Mouse (Mus musculus) heart, postnatal 0 days (tissue): ENCODE measurements around the gene Klhl29. TPM values are rescaled to one million over a fixed set of nuclear protein-coding genes. Genes with fewer than 3 reads are reported as not detected.

ENCODE experiments used
- ATAC-seq: fragments of 200-750 bp; cut with Nextera tagmentation; 2 replicates; pipeline ENCODE4 v1.8.0; 2017; ENCODE audit warnings: low read depth, moderate number of reproducible peaks, moderate library complexity; ENCODE audit not compliant: insufficient read depth
- DNase-seq: peaks from one replicate; pipeline ENCODE4 v3.0.0-alpha.2; 2016; ENCODE audit warnings: low spot score
- H3K27ac ChIP-seq: fragments of 300-500 bp; sonication (generic); 2 replicates; pipeline ENCODE4 v1.5.1; 2014; ENCODE audit warnings: low read depth, mild to moderate bottlenecking
- H3K27me3 ChIP-seq: fragments of 300-500 bp; sonication (generic); 2 replicates; pipeline ENCODE4 v1.6.1; 2014; ENCODE audit warnings: low read length, mixed read lengths; ENCODE audit not compliant: control insufficient read depth, insufficient read depth
- H3K36me3 ChIP-seq: fragments of 300-500 bp; sonication (generic); replicated peaks from 2 replicates; pipeline ENCODE4 v1.6.1; 2014; ENCODE audit warnings: low read length, mixed read lengths; ENCODE audit not compliant: control insufficient read depth, insufficient read depth
- H3K4me1 ChIP-seq: fragments of 300-500 bp; sonication (generic); 2 replicates; pipeline ENCODE4 v1.6.1; 2014; ENCODE audit warnings: antibody characterized with exemption; ENCODE audit not compliant: control insufficient read depth, insufficient read depth
- H3K4me2 ChIP-seq: fragments of 300-500 bp; sonication (generic); 2 replicates; pipeline ENCODE4 v1.6.1; 2014; ENCODE audit warnings: low read depth, mild to moderate bottlenecking, low read length, moderate library complexity
- H3K4me3 ChIP-seq: fragments of 300-500 bp; sonication (generic); 2 replicates; pipeline ENCODE4 v1.5.1; 2014; ENCODE audit warnings: low read depth, low read length
- H3K9ac ChIP-seq: fragments of 300-500 bp; sonication (generic); replicated peaks from 2 replicates; pipeline ENCODE4 v1.6.1; 2014; ENCODE audit warnings: low read depth, low read length, mixed read lengths
- H3K9me3 ChIP-seq: fragments of 300-500 bp; sonication (generic); replicated peaks from 2 replicates; pipeline ENCODE4 v1.6.1; 2016; ENCODE audit warnings: low read length; ENCODE audit not compliant: control insufficient read depth
- CTCF ChIP-seq: IDR thresholded peaks from 2 replicates; pipeline ENCODE4 v1.5.1; 2016; ENCODE audit warnings: antibody characterized with exemption, control low read depth, low read depth
- EP300 ChIP-seq: IDR thresholded peaks from 2 replicates; pipeline ENCODE4 v1.6.1; 2016; ENCODE audit warnings: antibody characterized with exemption, low read depth
- WGBS: fragments of 180-500 bp; shearing (Covaris S2); extraction: QIAGEN DNeasy Blood & Tissue Kit; methylation state at CpG from one replicate; pipeline ENCODE4 v1.1.7; 2014; 5-methylcytosine and 5-hydroxymethylcytosine counted together
- polyA plus RNA-seq: library from polyadenylated mRNA; unstranded; fragments of >200 nt; fragmentation: Nextera tagmentation; extraction: Ambion mirVana; gene quantifications from 2 replicates; pipeline ENCODE4 v1.2.1, GENCODE M21; 2015
- total RNA-seq: library from RNA; depleted of rRNA; stranded (reverse); fragments of >200 nt; gene quantifications from 2 replicates; pipeline ENCODE4 v1.2.3, GENCODE M21; 2014; ENCODE audit warnings: low replicate concordance; rRNA removed

Klhl29 gene
- total RNA-seq (0.11 and 2.1 TPM in 2 replicates), polyA plus RNA-seq (0.04 and 0.05 TPM in 2 replicates)

DNA sequence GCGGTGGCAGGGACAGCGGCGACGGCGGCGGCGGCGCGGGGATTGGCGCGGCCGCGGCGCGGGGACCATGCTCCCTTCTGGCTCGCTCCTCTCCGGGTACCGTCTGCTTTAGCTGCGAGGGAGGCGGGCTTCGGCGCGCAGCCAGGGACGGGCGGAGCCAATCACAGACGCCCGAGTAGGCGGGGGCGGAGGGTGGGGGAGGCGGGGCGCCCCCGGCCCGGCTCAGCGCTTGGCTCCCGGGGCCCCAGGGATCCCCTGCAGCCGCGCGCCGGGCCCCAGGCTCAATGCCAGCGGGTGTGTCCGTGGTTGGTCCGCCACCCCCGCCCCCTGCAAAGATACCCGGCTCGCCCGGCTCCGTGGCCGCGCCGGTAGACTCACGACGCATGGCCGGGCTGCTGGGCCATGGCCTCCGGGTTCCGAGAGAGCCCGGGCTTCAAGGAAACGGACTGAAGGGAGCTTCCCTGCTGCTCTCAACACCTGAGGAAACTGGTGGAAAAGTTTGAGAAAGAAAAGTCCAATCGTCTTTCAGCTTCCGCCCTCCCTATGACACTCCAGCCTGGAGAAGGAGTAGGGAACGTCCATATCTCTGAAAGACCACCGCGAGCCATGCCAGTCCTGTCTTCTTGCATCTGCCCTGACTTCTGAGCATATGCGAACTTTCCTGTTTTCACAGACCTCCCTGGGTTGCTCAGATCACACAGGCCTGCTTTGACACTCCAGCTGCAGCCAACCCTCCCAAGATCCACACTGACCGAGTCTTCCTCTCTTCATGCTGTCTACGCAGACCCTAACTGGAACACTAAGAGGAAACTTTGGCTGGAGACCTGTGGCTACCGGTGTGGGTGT lies at the start of gene Klhl29:
Gene Klhl29, minus strand, starts transcription at position 67 of the 846 bp plus-strand sequence.
- H3K4me2 ChIP-seq: peak within 1 kb of the TSS; percentile 94
- WGBS: 2% methylated on average over 61 of the region's 66 CpGs
- peak; percentile 24 for DNase-seq
- H3K27me3 ChIP-seq: peaks cover 74% of the 10 kb centered on the region
- TF ChIP-seq EP300: no peak
- no peak for TF ChIP-seq CTCF
- ATAC-seq: peak; percentile 87
- peak within 1 kb of the TSS; percentile 40; the same call in 1 of the 2 replicates for H3K9ac ChIP-seq
- no peaks in the 10 kb centered on the region for H3K9me3 ChIP-seq
- no peak within 1 kb of the TSS for H3K27ac ChIP-seq
- peak within 1 kb of the TSS; percentile 56 for H3K4me3 ChIP-seq
- H3K36me3 ChIP-seq: no peaks in the 10 kb centered on the region
- peaks cover 20% of the 10 kb centered on the region for H3K4me1 ChIP-seq

GRCm38 (mm10) chr12:5425276-5425675 lies 49.8 kb upstream of the Klhl29 start:
- ATAC-seq (no peak), DNase-seq (no peak)
- H3K4me2 ChIP-seq: no peak overlapping the region
- no peak overlapping the region for H3K27ac ChIP-seq
- TF ChIP-seq CTCF (no peak), EP300 (no peak)
- H3K9me3 ChIP-seq: no peaks in the 10 kb centered on the region
- H3K27me3 ChIP-seq: no peaks in the 10 kb centered on the region
- no peak overlapping the region for H3K4me3 ChIP-seq
- WGBS: 73% methylated on average over 4 of the region's 4 CpGs
- no peaks in the 10 kb centered on the region for H3K4me1 ChIP-seq
- no peak overlapping the region for H3K9ac ChIP-seq
- H3K36me3 ChIP-seq: no peaks in the 10 kb centered on the region

DNA sequence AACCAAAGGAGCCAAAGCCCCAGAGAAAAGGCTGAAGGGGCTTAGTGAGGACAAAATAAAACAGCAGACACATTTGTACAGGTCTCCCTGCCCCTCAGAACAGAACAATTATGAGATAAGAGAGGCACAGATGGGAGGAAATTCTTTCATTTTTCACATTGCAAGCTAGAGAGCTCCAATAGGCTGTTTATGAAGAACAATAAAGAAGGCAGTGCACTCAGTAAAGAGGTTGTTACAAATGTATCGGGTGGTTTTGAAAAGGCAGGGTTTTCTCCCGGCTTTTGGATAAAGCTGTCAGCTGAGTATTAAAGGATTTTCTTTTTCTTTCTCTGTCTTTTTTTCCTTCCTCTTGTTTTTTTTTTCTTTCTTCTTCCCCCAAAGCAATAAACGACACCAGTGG lies 40.3 kb upstream of the Klhl29 start:
- no peak overlapping the region for H3K4me3 ChIP-seq
- ATAC-seq (no peak), DNase-seq (no peak)
- H3K4me1 ChIP-seq: 0 out of 2 replicates have a peak, but pooled peaks cover 2% of the 10 kb centered on the region
- TF ChIP-seq EP300: no peak
- TF ChIP-seq CTCF: no peak
- 46% methylated on average over 3 of the region's 3 CpGs for WGBS
- no peaks in the 10 kb centered on the region for H3K9me3 ChIP-seq
- no peak overlapping the region for H3K27ac ChIP-seq
- no peaks in the 10 kb centered on the region for H3K36me3 ChIP-seq
- no peak overlapping the region for H3K4me2 ChIP-seq
- H3K27me3 ChIP-seq: peaks cover 7% of the 10 kb centered on the region
- H3K9ac ChIP-seq: no peak overlapping the region

DNA sequence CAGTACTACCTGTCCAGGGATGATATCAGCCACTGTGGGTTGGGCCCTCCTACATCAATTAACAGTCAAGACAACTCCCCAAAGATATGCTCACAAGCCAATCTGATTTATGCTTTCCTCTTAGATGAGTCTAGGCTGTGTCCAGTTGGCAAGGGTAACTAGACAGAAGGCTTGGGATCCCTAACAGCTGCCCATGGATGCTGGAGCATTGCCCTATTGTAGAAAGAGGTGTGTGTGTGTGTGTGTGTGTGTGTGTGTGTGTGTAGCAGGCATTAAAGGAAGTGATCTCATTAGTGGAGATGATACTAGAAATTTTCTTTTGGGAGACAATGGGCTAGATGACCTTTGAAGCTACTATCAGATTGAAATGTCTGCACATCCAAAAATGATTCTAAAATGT lies 38.5 kb upstream of the Klhl29 start:
- H3K9ac ChIP-seq: no peak overlapping the region
- no peak for ATAC-seq
- TF ChIP-seq EP300: no peak
- H3K27me3 ChIP-seq: peaks cover 7% of the 10 kb centered on the region
- no peaks in the 10 kb centered on the region for H3K9me3 ChIP-seq
- DNase-seq: no peak
- H3K4me2 ChIP-seq: no peak overlapping the region
- H3K36me3 ChIP-seq: no peaks in the 10 kb centered on the region
- H3K4me1 ChIP-seq: peaks cover 5% of the 10 kb centered on the region; the same call in 1 of the 2 replicates
- no peak overlapping the region for H3K27ac ChIP-seq
- H3K4me3 ChIP-seq: no peak overlapping the region

DNA sequence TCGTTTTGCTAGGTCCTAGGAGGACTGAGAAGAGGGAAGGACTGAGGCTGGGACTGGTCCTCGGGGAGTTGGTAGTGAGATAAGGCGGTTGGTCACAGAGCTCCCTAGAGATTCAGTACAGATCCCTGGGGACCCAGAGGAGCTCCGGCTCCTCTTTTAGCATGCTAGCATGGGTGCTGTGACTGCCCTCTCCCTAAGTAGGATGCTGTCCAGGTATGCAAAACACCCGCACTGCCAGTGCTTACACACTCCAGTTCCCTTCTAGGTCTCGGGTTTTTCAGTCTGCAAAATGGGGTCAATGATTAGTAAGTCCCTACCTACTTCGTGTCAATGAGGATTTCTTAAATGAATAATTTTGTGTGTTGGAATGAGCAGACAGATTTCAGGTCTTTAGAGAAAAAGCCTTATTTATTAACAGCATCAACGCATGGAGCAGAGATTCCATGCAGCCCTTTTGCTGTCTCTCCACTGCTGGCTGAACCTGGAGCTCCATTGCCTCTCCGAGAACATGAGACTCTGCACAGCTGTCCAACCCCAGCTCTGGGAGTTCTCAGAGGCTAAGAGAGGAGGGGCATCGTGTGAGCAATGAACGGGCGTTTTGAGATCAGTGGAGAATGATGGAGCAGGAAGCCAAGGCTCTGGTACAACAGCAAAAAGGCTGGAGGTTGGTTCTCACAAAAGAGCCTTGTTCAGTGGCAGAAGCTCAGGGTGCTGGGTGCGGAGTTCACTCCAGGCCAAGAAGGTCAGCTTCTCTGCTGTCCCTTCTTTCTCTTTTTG lies 36.5 kb upstream of the Klhl29 start:
- 54% methylated on average over 13 of the region's 13 CpGs for WGBS
- ATAC-seq (no peak), DNase-seq (no peak)
- H3K27me3 ChIP-seq: peaks cover 7% of the 10 kb centered on the region
- H3K4me3 ChIP-seq: no peak overlapping the region
- H3K9me3 ChIP-seq: no peaks in the 10 kb centered on the region
- no peak overlapping the region for H3K4me2 ChIP-seq
- no peak overlapping the region for H3K27ac ChIP-seq
- peaks cover 5% of the 10 kb centered on the region; the same call in 1 of the 2 replicates for H3K4me1 ChIP-seq
- H3K9ac ChIP-seq: no peak overlapping the region
- TF ChIP-seq CTCF (no peak), EP300 (no peak)
- no peaks in the 10 kb centered on the region for H3K36me3 ChIP-seq
